Mouse (Mus musculus) small intestine, adult 2 months (tissue): ENCODE measurements around the gene Gc. TPM values are rescaled to one million over a fixed set of nuclear protein-coding genes. Genes with fewer than 3 reads are reported as not detected.

Experiments
- H3K27ac ChIP-seq: fragments of 200-500 bp; 2 replicates; pipeline ENCODE4 v1.5.1; 2012; ENCODE audit warnings: low read depth, low read length, control low read depth, inconsistent platforms; ENCODE audit not compliant: insufficient read depth
- H3K27me3 ChIP-seq: fragments of 200-500 bp; 2 replicates; pipeline ENCODE4 v1.6.1; 2012; ENCODE audit warnings: mild to moderate bottlenecking, moderate library complexity, low read length, inconsistent platforms; ENCODE audit not compliant: control insufficient read depth, insufficient read depth
- H3K36me3 ChIP-seq: fragments of 200-500 bp; 2 replicates; pipeline ENCODE4 v1.6.1; 2012; ENCODE audit warnings: mild to moderate bottlenecking, low read length, control low read depth, inconsistent platforms; ENCODE audit not compliant: control insufficient read depth, insufficient read depth
- H3K4me1 ChIP-seq: fragments of 200-500 bp; 2 replicates; pipeline ENCODE4 v1.6.1; 2012; ENCODE audit warnings: low read length, inconsistent platforms, mixed read lengths; ENCODE audit not compliant: control insufficient read depth, insufficient read depth, insufficient read length
- H3K4me3 ChIP-seq: fragments of 200-500 bp; 2 replicates; pipeline ENCODE4 v1.5.1; 2012; ENCODE audit warnings: low read depth, mild to moderate bottlenecking, control low read depth, inconsistent platforms, low read length, moderate library complexity
- CTCF ChIP-seq: fragments of 200-500 bp; IDR thresholded peaks from 2 replicates; pipeline ENCODE4 v1.5.1; 2012; ENCODE audit warnings: low read depth, mild to moderate bottlenecking, control low read depth, inconsistent platforms, low read length, moderate library complexity, mixed read lengths; ENCODE audit not compliant: insufficient replicate concordance, insufficient read length; ENCODE audit errors: extremely low read depth
- POLR2A ChIP-seq: fragments of 200-500 bp; IDR thresholded peaks from 2 replicates; pipeline ENCODE4 v1.6.1; 2012; ENCODE audit warnings: low read depth, mild to moderate bottlenecking, control low read depth, inconsistent platforms, low read length, moderate library complexity
- WGBS: fragments of 180-500 bp; shearing (Covaris S2); methylation state at CpG from one replicate; pipeline ENCODE4 v1.1.7; 2018; 5-methylcytosine and 5-hydroxymethylcytosine counted together
- polyA plus RNA-seq: library from polyadenylated mRNA; depleted of rRNA; stranded (reverse); fragments of >200 nt; gene quantifications from 2 replicates; pipeline ENCODE4 v1.2.3, GENCODE M21; 2012; rRNA removed

The Gc gene
- not detected in 2 replicates for polyA plus RNA-seq

DNA sequence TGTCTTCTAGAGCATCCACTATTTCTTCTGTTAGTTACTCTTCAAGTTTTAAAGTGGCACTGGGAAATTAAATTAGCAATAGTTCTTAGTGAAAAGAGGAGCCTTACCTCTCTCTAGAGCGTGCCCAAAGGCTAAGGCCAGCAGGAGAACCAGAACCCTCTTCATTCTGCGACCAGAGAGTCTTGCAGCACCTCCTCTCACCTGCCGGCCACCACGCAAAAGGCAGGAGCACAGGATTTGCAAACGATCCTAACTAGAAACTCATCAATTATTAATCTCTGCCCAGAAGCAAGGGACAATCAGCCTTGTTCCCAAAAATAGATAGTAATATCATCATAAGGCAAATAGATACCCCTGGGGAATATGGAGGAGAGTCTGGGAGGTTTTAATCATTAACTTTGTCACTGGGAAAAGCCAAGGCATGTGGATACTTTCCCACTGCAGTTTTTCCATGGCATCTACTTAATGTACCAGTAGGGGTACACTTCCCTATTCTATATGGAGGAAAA, at the start of gene Gc:
Gene Gc, minus strand, starts transcription at position 345 of the 509 bp plus-strand sequence.
- TF ChIP-seq CTCF, result no peak
- TF ChIP-seq POLR2A, result no peak
- WGBS, result 44% methylated on average over 5 of the region's 5 CpGs
- H3K27me3 ChIP-seq, result no peaks in the 10 kb centered on the region
- H3K27ac ChIP-seq, result no peak within 1 kb of the TSS
- no peak within 1 kb of the TSS for H3K4me3 ChIP-seq
- no peaks in the 10 kb centered on the region for H3K4me1 ChIP-seq
- H3K36me3 ChIP-seq, result no peaks in the 10 kb centered on the region

DNA sequence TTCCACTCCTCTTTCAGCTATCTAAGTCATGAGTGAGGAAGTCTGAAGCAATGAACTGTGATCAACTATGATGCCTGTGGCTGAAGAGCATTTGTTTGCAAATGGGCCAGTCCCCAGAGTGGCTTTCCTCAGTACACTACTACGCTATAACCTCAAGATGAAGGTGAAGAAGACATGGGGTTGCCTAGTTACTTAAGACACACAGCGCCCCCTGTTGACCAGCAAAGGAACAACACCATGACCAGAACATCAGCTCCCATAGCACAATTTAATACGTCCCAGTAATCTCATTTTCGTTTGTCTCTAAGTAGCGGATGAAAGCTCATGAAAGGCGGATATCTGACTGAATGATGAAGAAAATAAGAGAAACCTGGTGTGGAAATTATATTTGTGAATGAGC, 42.5 kb upstream of the Gc start:
- 48% methylated on average over 6 of the region's 6 CpGs for WGBS

DNA sequence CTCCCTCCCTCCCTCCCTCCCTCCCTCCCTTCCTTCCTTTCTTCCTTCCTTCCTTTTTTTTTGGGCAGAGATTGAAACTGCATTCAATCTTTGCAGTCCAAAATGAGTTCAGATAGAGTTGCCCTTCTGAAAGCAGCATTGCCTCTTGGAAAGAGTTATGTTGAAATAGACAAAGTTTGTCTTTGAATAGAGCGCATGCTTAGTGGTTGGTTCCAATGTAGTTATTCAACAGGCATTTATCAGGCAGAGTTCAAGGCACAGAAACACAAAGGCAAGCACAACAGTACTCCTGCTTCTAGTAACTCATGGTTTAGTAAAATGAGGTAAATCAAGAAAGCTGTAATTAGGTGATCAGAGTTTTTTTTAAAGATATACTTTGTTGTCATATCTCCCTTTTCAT, 34.9 kb upstream of the Gc start:
- Histone ChIP-seq H3K4me3 (no peak overlapping the region), H3K36me3 (no peaks in the 10 kb centered on the region), H3K27me3 (no peaks in the 10 kb centered on the region), H3K27ac (no peak overlapping the region), H3K4me1 (no peaks in the 10 kb centered on the region)
- TF ChIP-seq CTCF, result no peak
- TF ChIP-seq POLR2A, result no peak
- 93% methylated on average over 1 of the region's 1 CpGs for WGBS

More for the DNA sequence above, 42.5 kb upstream of the Gc start:
- H3K4me3 ChIP-seq, result no peak overlapping the region
- H3K27me3 ChIP-seq, result no peaks in the 10 kb centered on the region
- no peaks in the 10 kb centered on the region for H3K4me1 ChIP-seq
- TF ChIP-seq CTCF, result no peak
- TF ChIP-seq POLR2A, result no peak
- no peaks in the 10 kb centered on the region for H3K36me3 ChIP-seq
- no peak overlapping the region for H3K27ac ChIP-seq

DNA sequence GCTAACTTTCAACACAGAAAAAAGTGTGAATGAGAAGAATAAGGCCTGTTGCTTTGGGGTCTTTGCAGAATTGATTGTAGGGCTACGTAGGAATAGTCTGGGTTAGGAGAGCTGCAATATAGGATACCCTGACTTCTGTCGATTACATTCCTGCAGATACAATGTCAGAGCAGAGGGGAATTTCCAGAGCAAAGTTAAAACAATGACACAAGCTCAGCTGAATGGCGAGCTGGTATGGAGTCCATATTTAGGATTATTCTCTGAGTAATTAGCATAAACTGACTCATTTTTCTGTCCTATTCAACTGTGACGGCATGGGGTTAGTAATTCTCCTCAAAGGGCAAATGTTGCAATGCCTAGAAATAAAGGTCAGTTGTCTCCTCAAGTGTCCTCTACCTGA, 12.8 kb upstream of the Gc start:
- Histone ChIP-seq H3K36me3 (no peaks in the 10 kb centered on the region), H3K4me3 (no peak overlapping the region), H3K27me3 (no peaks in the 10 kb centered on the region), H3K4me1 (no peaks in the 10 kb centered on the region), H3K27ac (no peak overlapping the region)
- TF ChIP-seq CTCF (no peak), POLR2A (no peak)
- 83% methylated on average over 4 of the region's 4 CpGs for WGBS

DNA sequence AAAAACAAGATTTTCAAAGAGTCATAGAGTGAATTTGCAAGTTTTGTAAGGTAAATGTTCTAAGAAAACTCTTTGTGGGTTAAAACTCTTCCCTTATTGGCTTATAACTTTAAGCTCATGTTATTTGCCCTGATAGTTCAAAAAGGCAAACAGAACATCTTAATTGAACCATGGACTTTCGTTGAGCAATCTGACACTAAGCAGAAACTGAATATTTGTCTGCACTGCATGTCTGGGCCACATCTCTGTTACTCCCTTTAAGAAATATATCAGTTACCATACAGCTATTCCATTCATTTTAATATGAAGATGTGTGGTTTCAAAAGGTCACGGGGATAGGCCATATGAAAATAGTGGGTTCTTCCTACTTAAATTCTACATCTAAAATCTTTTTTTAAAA, 10.2 kb upstream of the Gc start:
- Histone ChIP-seq H3K27me3 (no peaks in the 10 kb centered on the region), H3K4me1 (no peaks in the 10 kb centered on the region), H3K4me3 (no peak overlapping the region), H3K27ac (no peak overlapping the region), H3K36me3 (no peaks in the 10 kb centered on the region)
- 54% methylated on average over 2 of the region's 2 CpGs for WGBS
- TF ChIP-seq CTCF (no peak), POLR2A (no peak)

- no peak overlapping the region for H3K27ac ChIP-seq
- H3K36me3 ChIP-seq, result no peaks in the 10 kb centered on the region
- WGBS, result 25% methylated on average over 1 of the region's 1 CpGs
Observed at GRCm38 (mm10) chr5:89467045-89467444, 9.3 kb upstream of the Gc start.

GRCm38 (mm10) chr5:89466275-89466674, 8.6 kb upstream of the Gc start:
- no peaks in the 10 kb centered on the region for H3K36me3 ChIP-seq
- no peak overlapping the region for H3K4me3 ChIP-seq
- no peak for TF ChIP-seq POLR2A
- TF ChIP-seq CTCF, result no peak
- H3K27ac ChIP-seq, result no peak overlapping the region
- no peaks in the 10 kb centered on the region for H3K4me1 ChIP-seq
- no peaks in the 10 kb centered on the region for H3K27me3 ChIP-seq

More at GRCm38 (mm10) chr5:89467045-89467444, 9.3 kb upstream of the Gc start:
- H3K4me3 ChIP-seq, result no peak overlapping the region
- H3K27me3 ChIP-seq, result no peaks in the 10 kb centered on the region
- TF ChIP-seq POLR2A (no peak), CTCF (no peak)
- H3K4me1 ChIP-seq, result no peaks in the 10 kb centered on the region
